In genomic region chr11:99399956-99400549, GRCm38 (mm10) we compare ENCODE assay signal across 51 mouse cellular contexts. TPM values are rescaled to one million over a fixed set of nuclear protein-coding genes. Genes with fewer than 3 reads are reported as not detected.
"Had no signal": no experiment of that assay in that cellular context is flagged by ENCODE, and none has a peak within 500 bp of the region (broad histone marks: within the 10 kb centered on the region; RNA-seq: fewer than 3 reads in every experiment).

No protein-coding gene starts in this region.

- H3K4me2 ChIP-seq: heart, embryonic 11.5 days; heart, embryonic 13.5 days; heart, embryonic 15.5 days; hindbrain, embryonic 12.5 days; hindbrain, embryonic 13.5 days; hindbrain, embryonic 14.5 days; hindbrain, embryonic 15.5 days; intestine, embryonic 15.5 days; kidney, embryonic 15.5 days had no signal

- H3K36me3 ChIP-seq: heart, embryonic 13.5 days; heart, embryonic 15.5 days; hindbrain, embryonic 10.5 days; hindbrain, embryonic 12.5 days; hindbrain, embryonic 13.5 days; hindbrain, embryonic 15.5 days; intestine, embryonic 15.5 days; kidney, embryonic 15.5 days had no signal

- DNase-seq: heart, postnatal 10 days; heart, postnatal 14 days; heart, postnatal 36 days; heart, postnatal 4 days; kidney, adult 11 months; kidney, adult 18-20 months; kidney, adult 2 months; kidney, adult 8-10 months; kidney, adult 9 months; kidney, postnatal 10 days; kidney, postnatal 14 days; kidney, postnatal 25 days; kidney, postnatal 36 days; kidney, postnatal 4 days; layer of hippocampus, adult 9-11 months; layer of hippocampus, postnatal 36 days had no signal

- H3K9ac ChIP-seq: heart, embryonic 13.5 days; heart, embryonic 15.5 days; hindbrain, embryonic 12.5 days; hindbrain, embryonic 13.5 days; hindbrain, embryonic 14.5 days; hindbrain, embryonic 15.5 days; intestine, embryonic 15.5 days; kidney, embryonic 15.5 days had no signal

- H3K9me3 ChIP-seq: heart, embryonic 13.5 days; heart, embryonic 15.5 days; hindbrain, embryonic 10.5 days; hindbrain, embryonic 12.5 days; hindbrain, embryonic 13.5 days; hindbrain, embryonic 15.5 days; intestine, embryonic 15.5 days; kidney, embryonic 15.5 days had no signal

- H3K4me1 ChIP-seq: heart, embryonic 13.5 days; heart, embryonic 15.5 days; hindbrain, embryonic 10.5 days; hindbrain, embryonic 12.5 days; hindbrain, embryonic 13.5 days; hindbrain, embryonic 15.5 days; intestine, embryonic 15.5 days; kidney, embryonic 15.5 days had no signal

- H3K27me3 ChIP-seq: hindbrain, embryonic 15.5 days; intestine, embryonic 15.5 days had no signal

- H3K27ac ChIP-seq: heart, embryonic 13.5 days; heart, embryonic 15.5 days; hindbrain, embryonic 10.5 days; hindbrain, embryonic 12.5 days; hindbrain, embryonic 13.5 days; hindbrain, embryonic 14.5 days; hindbrain, embryonic 15.5 days; hindbrain, postnatal 0 days; intestine, embryonic 15.5 days; kidney, embryonic 15.5 days; kidney, postnatal 0 days; layer of hippocampus, adult 2 months; left cerebral cortex, adult 2 months had no signal

- ATAC-seq: hindbrain, embryonic 16.5 days; hindbrain, postnatal 0 days; inflammation-experienced regulatory T-cells, adult 6 months; intestine, embryonic 15.5 days; intestine, embryonic 16.5 days; intestine, postnatal 0 days had no signal

- H3K4me3 ChIP-seq: heart, embryonic 13.5 days; heart, embryonic 15.5 days; hindbrain, embryonic 10.5 days; hindbrain, embryonic 12.5 days; hindbrain, embryonic 13.5 days; hindbrain, embryonic 15.5 days; intestine, embryonic 15.5 days; kidney, embryonic 15.5 days; layer of hippocampus, adult 2 months; left cerebral cortex, adult 2 months had no signal

RNA-seq across cellular contexts. Expression of gene Krt10, which starts 10.9 kb away (rescaled TPM):
- total RNA-seq: hematopoietic stem cell, adult 5-6 weeks had no signal

RNA-seq across cellular contexts. Expression of gene Krt12, which starts 22.0 kb away (rescaled TPM):
- total RNA-seq: heart, postnatal 10 days; heart, postnatal 14 days; heart, postnatal 25 days; heart, postnatal 36 days; heart, postnatal 4 days; hematopoietic stem cell, adult 5-6 weeks had no signal
- polyA plus RNA-seq: heart, embryonic 11.5 days; heart, embryonic 13.5 days; heart, embryonic 14.5 days; heart, embryonic 15.5 days; heart, embryonic 16.5 days; heart, postnatal 0 days; hindbrain, embryonic 11.5 days; hindbrain, embryonic 13.5 days; hindbrain, embryonic 14.5 days; hindbrain, embryonic 15.5 days; inflammation-experienced regulatory T-cells, adult 6 months; intestine, embryonic 14.5 days; intestine, embryonic 15.5 days; intestine, embryonic 16.5 days; kidney, adult 2 months; kidney, embryonic 14.5 days; kidney, embryonic 15.5 days; kidney, postnatal 0 days had no signal

RNA-seq across cellular contexts. Expression of gene Krt28, which starts 25.4 kb away (rescaled TPM):
- total RNA-seq: heart, postnatal 10 days; heart, postnatal 14 days; heart, postnatal 25 days; heart, postnatal 36 days; heart, postnatal 4 days; hematopoietic stem cell, adult 5-6 weeks; left cerebral cortex, adult 18-20 months; left cerebral cortex, adult 2 months had no signal
- polyA plus RNA-seq: heart, embryonic 13.5 days; heart, embryonic 14.5 days; heart, embryonic 15.5 days; heart, embryonic 16.5 days; inflammation-experienced regulatory T-cells, adult 6 months; intestine, embryonic 14.5 days; intestine, postnatal 0 days; kidney, adult 2 months; kidney, postnatal 0 days had no signal

RNA-seq across cellular contexts. Expression of gene Krt20, which starts 37.9 kb away (rescaled TPM):
- total RNA-seq: heart, postnatal 25 days; heart, postnatal 36 days; hematopoietic stem cell, adult 5-6 weeks; hindbrain, postnatal 0 days; layer of hippocampus, adult 18-20 months; layer of hippocampus, adult 2 months; layer of hippocampus, adult 8-10 months; layer of hippocampus, postnatal 10 days; layer of hippocampus, postnatal 14 days; layer of hippocampus, postnatal 25 days; layer of hippocampus, postnatal 36 days; left cerebral cortex, adult 18-20 months; left cerebral cortex, adult 2 months; left cerebral cortex, adult 8-10 months had no signal
- polyA plus RNA-seq: hindbrain, embryonic 14.5 days; inflammation-experienced regulatory T-cells, adult 6 months had no signal

RNA-seq across cellular contexts. Expression of gene Krt27, which starts 49.1 kb away (rescaled TPM):
- total RNA-seq: heart, postnatal 10 days; heart, postnatal 14 days; heart, postnatal 25 days; heart, postnatal 36 days; heart, postnatal 4 days; hematopoietic stem cell, adult 5-6 weeks; layer of hippocampus, adult 18-20 months; layer of hippocampus, adult 2 months; layer of hippocampus, adult 8-10 months; layer of hippocampus, postnatal 10 days; layer of hippocampus, postnatal 14 days; layer of hippocampus, postnatal 25 days; layer of hippocampus, postnatal 36 days; left cerebral cortex, adult 18-20 months; left cerebral cortex, adult 2 months; left cerebral cortex, adult 8-10 months had no signal
- polyA plus RNA-seq: heart, embryonic 11.5 days; heart, embryonic 13.5 days; heart, embryonic 14.5 days; heart, embryonic 15.5 days; heart, embryonic 16.5 days; heart, postnatal 0 days; hindbrain, embryonic 10.5 days; hindbrain, embryonic 11.5 days; hindbrain, embryonic 12.5 days; hindbrain, embryonic 13.5 days; hindbrain, embryonic 14.5 days; inflammation-experienced regulatory T-cells, adult 6 months; intestine, embryonic 14.5 days; intestine, embryonic 15.5 days; intestine, embryonic 16.5 days; intestine, postnatal 0 days; kidney, adult 2 months; kidney, embryonic 14.5 days; kidney, embryonic 15.5 days; kidney, embryonic 16.5 days; kidney, postnatal 0 days; large intestine, adult 2 months had no signal
